Mouse (Mus musculus) heart, embryonic 12.5 days (tissue): ENCODE data around the gene Prss32. TPM values are rescaled to one million over a fixed set of nuclear protein-coding genes. Genes with fewer than 3 reads are reported as not detected.

ENCODE experiments used
- ATAC-seq: fragments of 200-750 bp; cut with Nextera tagmentation; 2 replicates; pipeline ENCODE4 v1.8.0; 2017; ENCODE audit warnings: moderate TSS enrichment, moderate library complexity; ENCODE audit not compliant: insufficient number of reproducible peaks, low FRiP score
- H3K27ac ChIP-seq: fragments of 300-500 bp; sonication (generic); 2 replicates; pipeline ENCODE4 v1.5.1; 2016; ENCODE audit warnings: mild to moderate bottlenecking, moderate library complexity; ENCODE audit not compliant: poor library complexity, severe bottlenecking
- H3K27me3 ChIP-seq: fragments of 300-500 bp; sonication (generic); replicated peaks from 2 replicates; pipeline ENCODE4 v1.6.1; 2016; ENCODE audit warnings: mild to moderate bottlenecking, moderate library complexity
- H3K36me3 ChIP-seq: fragments of 300-500 bp; sonication (generic); 2 replicates; pipeline ENCODE4 v1.6.1; 2016; ENCODE audit warnings: mild to moderate bottlenecking, moderate library complexity
- H3K4me1 ChIP-seq: fragments of 300-500 bp; sonication (generic); replicated peaks from 2 replicates; pipeline ENCODE4 v1.6.1; 2016; ENCODE audit warnings: mild to moderate bottlenecking
- H3K4me2 ChIP-seq: fragments of 300-500 bp; sonication (generic); 2 replicates; pipeline ENCODE4 v1.6.1; 2016; ENCODE audit warnings: mild to moderate bottlenecking, moderate library complexity
- H3K4me3 ChIP-seq: fragments of 300-500 bp; sonication (generic); 2 replicates; pipeline ENCODE4 v1.5.1; 2016; ENCODE audit warnings: mild to moderate bottlenecking
- H3K9ac ChIP-seq: fragments of 300-500 bp; sonication (generic); 2 replicates; pipeline ENCODE4 v1.6.1; 2016; ENCODE audit warnings: mild to moderate bottlenecking, moderate library complexity
- H3K9me3 ChIP-seq: fragments of 300-500 bp; sonication (generic); replicated peaks from 2 replicates; pipeline ENCODE4 v1.6.1; 2016; ENCODE audit warnings: mild to moderate bottlenecking, moderate library complexity
- WGBS: fragments of 180-500 bp; shearing (Covaris S2); methylation state at CpG from one replicate; pipeline ENCODE4 v1.1.7; 2016; 5-methylcytosine and 5-hydroxymethylcytosine counted together
- polyA plus RNA-seq: library from polyadenylated mRNA; unstranded; fragments of >200 nt; fragmentation: Nextera tagmentation; extraction: Ambion mirVana; gene quantifications from 2 replicates; pipeline ENCODE4 v1.2.1, GENCODE M21; 2016

Prss32 gene
- polyA plus RNA-seq, 1 experiment from 2014 or later, result not detected

DNA sequence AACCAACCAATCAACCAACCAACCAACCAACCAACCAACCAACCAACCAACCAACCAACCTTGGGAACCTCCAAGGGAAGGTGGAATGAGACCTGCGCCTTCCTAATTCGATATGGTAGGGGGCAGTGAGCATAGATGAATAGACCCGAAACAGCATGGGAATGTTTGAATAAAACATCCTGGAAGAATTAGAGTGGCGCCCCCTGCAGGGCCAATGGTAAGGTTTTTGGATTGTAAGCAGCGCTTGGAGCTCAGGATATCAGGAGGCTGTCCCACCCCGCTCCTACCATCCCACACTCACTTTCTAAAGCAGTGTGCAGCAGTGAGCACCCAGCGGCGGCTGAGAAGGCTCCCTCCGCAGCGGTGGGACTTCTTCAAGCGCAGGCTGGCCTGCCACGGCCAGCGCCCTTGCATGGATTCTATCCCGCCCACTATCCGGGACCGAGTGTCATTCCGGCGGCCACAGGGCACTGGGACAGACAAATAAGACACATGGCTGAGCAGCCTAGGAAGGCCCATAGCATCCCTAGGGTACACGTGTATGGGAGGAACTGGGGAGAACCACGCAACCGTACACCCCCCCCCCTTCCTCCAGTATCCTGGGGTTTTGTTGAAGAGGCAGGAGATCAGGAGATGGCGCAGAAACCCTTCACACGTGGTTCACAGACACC is 379 bp upstream of the Prss32 start:
- H3K4me2 ChIP-seq, result peak overlapping the region; percentile 49
- no peak overlapping the region for H3K27ac ChIP-seq
- 43% methylated on average over 23 of the region's 23 CpGs for WGBS
- no peaks in the 10 kb centered on the region for H3K36me3 ChIP-seq
- 0 out of 2 replicates have a peak, but pooled peaks cover 7% of the 10 kb centered on the region for H3K4me1 ChIP-seq
- no peak overlapping the region for H3K9ac ChIP-seq
- no peaks in the 10 kb centered on the region for H3K9me3 ChIP-seq
- H3K27me3 ChIP-seq, result peaks cover 10% of the 10 kb centered on the region; the same call in 1 of the 2 replicates
- no peak overlapping the region for H3K4me3 ChIP-seq
- ATAC-seq, result 0 out of 2 replicates have a peak, but pooled peaks have one; percentile 33

DNA sequence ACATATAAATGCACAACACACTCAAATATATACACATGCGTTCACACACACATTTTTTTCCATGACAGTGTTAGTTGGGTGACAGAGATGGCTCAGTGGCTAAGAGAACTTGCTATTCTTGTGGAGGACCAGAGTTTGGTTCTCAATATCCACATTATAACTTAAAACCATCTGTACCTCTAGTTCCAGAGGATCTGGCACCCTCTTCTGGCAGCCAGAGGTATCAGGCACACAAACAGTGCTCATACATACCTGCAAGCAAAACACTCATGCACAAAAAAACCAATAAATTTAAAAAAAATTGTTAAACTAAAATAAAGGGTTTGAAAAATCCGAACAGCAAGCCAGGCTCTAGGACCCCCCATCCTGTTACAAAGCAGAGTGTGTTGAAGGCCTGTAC is 6.4 kb downstream of the Prss32 start:
- no peak overlapping the region for H3K4me2 ChIP-seq
- H3K9ac ChIP-seq, result no peak overlapping the region
- 62% methylated on average over 2 of the region's 2 CpGs for WGBS
- no peak overlapping the region for H3K4me3 ChIP-seq
- H3K27me3 ChIP-seq, result no peaks in the 10 kb centered on the region; the same call in 1 of the 2 replicates
- H3K9me3 ChIP-seq, result 0 out of 2 replicates have a peak, but pooled peaks cover 3% of the 10 kb centered on the region
- peaks cover 9% of the 10 kb centered on the region for H3K4me1 ChIP-seq
- ATAC-seq, result no peak
- H3K36me3 ChIP-seq, result no peaks in the 10 kb centered on the region
- H3K27ac ChIP-seq, result no peak overlapping the region

DNA sequence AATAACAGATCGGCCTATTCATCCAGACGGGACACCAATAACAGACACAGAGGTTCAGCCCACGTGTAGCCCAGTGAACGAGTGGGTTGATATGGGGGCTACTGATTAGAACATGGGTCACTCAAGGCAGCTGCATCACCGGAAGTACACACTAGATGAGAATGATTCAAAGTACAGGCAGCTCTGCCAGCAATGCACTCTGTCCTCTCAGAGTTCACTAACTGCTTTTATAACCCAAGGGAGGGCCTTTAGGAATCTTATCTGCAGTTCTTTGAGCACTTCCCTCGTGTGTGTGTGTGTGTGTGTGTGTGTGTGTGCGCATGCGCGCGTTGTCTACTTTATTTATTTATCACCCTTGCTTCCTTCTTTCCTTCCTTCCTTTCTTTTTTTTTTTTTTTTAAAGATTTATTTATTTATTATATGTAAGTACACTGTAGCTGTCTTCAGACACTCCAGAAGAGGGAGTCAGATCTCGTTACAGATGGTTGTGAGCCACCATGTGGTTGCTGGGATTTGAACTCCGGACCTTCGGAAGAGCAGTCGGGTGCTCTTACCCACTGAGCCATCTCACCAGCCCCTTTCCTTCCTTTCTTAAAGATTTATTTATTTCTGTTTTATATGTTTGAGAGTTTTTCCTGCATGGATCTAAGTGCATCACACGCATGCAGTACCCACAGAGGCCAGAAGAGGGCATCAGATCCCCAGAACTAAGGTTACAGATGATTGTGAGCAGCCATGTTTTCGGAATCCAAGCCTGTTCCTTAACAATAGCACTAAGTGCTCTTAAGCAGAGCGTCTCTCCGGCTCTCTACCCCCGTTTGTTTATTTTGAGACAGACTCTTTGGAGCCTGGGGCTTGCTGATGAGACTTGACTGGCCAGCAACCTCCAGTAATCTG is 7.4 kb downstream of the Prss32 start:
- WGBS, result 46% methylated on average over 18 of the region's 19 CpGs
- Histone ChIP-seq H3K4me2 (no peak overlapping the region), H3K4me3 (no peak overlapping the region), H3K27me3 (no peaks in the 10 kb centered on the region; the same call in 1 of the 2 replicates), H3K9me3 (0 out of 2 replicates have a peak, but pooled peaks cover 3% of the 10 kb centered on the region), H3K9ac (no peak overlapping the region), H3K27ac (no peak overlapping the region), H3K4me1 (peaks cover 9% of the 10 kb centered on the region), H3K36me3 (no peaks in the 10 kb centered on the region)
- ATAC-seq, result no peak

DNA sequence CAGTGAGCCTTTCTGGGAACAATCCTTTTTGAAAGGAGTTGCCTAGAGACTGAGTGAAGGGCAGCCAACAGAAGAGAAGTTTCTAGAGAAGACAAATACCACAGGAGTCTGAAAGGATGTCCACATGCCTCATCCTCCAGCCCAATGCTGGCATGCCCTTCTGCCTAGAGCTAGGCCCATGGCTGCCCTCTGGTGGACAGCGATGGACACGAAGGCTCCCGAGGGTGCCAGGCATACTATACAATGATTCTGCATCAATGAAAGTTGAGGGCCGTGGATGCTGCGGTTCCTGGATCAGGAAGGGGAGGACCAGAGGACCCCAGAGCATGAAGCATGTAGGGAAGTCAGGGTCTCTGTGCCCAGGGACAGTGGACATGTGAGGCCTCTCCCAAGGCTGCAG is 9.6 kb downstream of the Prss32 start:
- Histone ChIP-seq H3K4me3 (no peak overlapping the region), H3K4me1 (peaks cover 9% of the 10 kb centered on the region)
- 39% methylated on average over 5 of the region's 5 CpGs for whole genome bisulfite sequencing

DNA sequence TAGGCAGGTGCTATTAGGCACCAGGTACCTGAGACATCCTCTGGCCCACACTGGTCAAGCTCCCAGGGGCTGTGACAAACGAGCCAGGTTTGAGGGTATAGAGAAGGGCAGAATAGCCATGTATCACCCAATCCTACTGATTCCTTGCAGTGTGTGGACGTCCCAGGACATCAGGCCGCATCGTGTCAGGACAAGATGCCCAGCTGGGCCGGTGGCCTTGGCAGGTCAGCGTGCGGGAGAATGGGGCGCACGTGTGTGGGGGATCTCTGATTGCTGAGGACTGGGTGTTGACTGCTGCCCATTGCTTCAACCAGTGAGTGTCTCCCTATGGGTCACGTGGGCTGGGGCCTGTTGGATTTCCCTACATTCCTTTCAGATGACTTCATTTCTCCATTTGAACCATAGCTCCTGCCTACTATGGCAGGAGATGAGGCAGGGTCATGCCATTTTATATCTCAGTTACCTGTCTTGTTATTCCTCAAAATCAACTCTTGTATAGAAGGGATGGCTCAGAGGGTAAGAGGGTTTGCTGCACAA is 10.6 kb downstream of the Prss32 start:
- 0 out of 2 replicates have a peak, but pooled peaks have one; percentile 13 for ATAC-seq
- H3K4me1 ChIP-seq, result peaks cover 9% of the 10 kb centered on the region

More for the DNA sequence above, 9.6 kb downstream of the Prss32 start:
- no peaks in the 10 kb centered on the region for H3K36me3 ChIP-seq
- H3K9ac ChIP-seq, result no peak overlapping the region
- H3K9me3 ChIP-seq, result 0 out of 2 replicates have a peak, but pooled peaks cover 3% of the 10 kb centered on the region
- no peaks in the 10 kb centered on the region; the same call in 1 of the 2 replicates for H3K27me3 ChIP-seq
- H3K27ac ChIP-seq, result no peak overlapping the region
- ATAC-seq, result no peak; the same call in 1 of the 2 replicates
- no peak overlapping the region for H3K4me2 ChIP-seq

DNA sequence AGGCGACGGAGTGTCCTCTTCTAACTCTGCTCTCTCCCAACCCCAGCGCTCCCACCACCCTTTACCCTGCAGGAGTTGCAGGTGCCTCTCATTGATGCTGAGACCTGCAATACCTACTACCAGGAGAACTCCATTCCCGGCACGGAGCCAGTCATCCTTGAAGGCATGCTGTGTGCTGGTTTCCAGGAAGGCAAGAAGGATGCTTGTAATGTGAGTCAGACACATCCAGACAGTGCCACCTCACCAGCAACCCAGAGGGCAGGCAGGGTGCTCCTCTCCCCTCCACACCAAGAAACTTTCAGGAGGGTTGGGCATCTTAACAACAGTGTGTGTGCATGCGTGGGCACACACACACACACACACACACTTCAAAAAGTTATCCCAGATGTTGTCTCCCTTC is 13.5 kb downstream of the Prss32 start:
- H3K4me2 ChIP-seq, result no peak overlapping the region
- 77% methylated on average over 6 of the region's 6 CpGs for WGBS
- H3K4me3 ChIP-seq, result no peak overlapping the region
- H3K27me3 ChIP-seq, result 0 out of 2 replicates have a peak, but pooled peaks cover 3% of the 10 kb centered on the region
- H3K9ac ChIP-seq, result no peak overlapping the region
- no peak for ATAC-seq
- H3K4me1 ChIP-seq, result peaks cover 9% of the 10 kb centered on the region
- no peak overlapping the region for H3K27ac ChIP-seq
- H3K9me3 ChIP-seq, result no peaks in the 10 kb centered on the region
- no peaks in the 10 kb centered on the region for H3K36me3 ChIP-seq

More for the DNA sequence above, 10.6 kb downstream of the Prss32 start:
- Histone ChIP-seq H3K4me2 (no peak overlapping the region), H3K9ac (no peak overlapping the region), H3K27ac (no peak overlapping the region), H3K27me3 (peaks cover under 1% of the 10 kb centered on the region; the same call in 1 of the 2 replicates), H3K4me3 (no peak overlapping the region), H3K36me3 (no peaks in the 10 kb centered on the region), H3K9me3 (0 out of 2 replicates have a peak, but pooled peaks cover 3% of the 10 kb centered on the region)
- WGBS, result 70% methylated on average over 10 of the region's 10 CpGs

DNA sequence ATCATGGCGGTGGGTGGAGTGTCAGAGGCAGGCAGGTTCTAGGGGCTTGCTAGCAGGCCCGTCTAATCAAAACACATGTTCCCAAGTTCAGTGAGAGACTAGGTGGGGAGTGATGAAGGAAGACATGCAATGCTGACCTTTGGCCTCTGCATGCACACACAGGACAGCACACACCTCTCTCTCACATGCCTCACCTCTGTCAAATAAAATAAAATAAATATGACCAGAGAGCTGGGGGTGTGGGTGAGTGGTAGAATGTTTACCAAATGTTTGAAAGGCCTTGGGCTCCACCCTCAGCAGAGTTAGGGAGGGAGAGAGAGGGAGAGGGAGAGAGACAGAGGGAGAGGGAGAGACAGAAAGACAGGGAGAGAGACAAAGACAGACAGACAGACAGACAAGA is 14.3 kb downstream of the Prss32 start:
- no peak overlapping the region for H3K4me3 ChIP-seq
- no peaks in the 10 kb centered on the region for H3K9me3 ChIP-seq
- peaks cover 9% of the 10 kb centered on the region for H3K4me1 ChIP-seq
- ATAC-seq, result no peak
- no peaks in the 10 kb centered on the region for H3K36me3 ChIP-seq
- no peak overlapping the region for H3K4me2 ChIP-seq
- WGBS, result 75% methylated on average over 2 of the region's 2 CpGs
- H3K9ac ChIP-seq, result no peak overlapping the region
- 0 out of 2 replicates have a peak, but pooled peaks cover 3% of the 10 kb centered on the region for H3K27me3 ChIP-seq
- H3K27ac ChIP-seq, result no peak overlapping the region

DNA sequence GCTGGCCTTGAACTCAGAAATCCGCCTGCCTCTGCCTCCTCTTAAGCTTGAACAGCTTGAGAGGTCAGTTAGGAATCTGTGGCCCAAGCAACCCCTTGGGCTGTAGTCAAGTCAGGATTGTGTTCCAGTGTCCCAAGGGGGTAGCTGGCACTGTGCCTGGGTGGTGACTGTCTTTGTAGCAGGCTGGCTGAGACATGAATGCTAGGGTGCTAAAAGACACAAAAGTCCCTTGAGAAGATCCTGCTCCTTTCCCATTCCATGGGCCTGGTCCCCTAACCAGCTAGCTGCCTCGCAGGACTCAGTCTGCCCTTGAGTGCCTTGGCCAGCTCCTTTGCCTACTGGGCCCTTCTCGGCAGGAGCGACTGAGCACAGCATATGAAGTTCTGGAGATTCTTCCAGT is 19.3 kb downstream of the Prss32 start:
- Histone ChIP-seq H3K4me2 (no peak overlapping the region), H3K9me3 (peaks cover 5% of the 10 kb centered on the region; the same call in 1 of the 2 replicates), H3K4me1 (no peaks in the 10 kb centered on the region), H3K4me3 (no peak overlapping the region), H3K27me3 (0 out of 2 replicates have a peak, but pooled peaks cover 3% of the 10 kb centered on the region), H3K27ac (no peak overlapping the region), H3K9ac (no peak overlapping the region), H3K36me3 (no peaks in the 10 kb centered on the region)
- WGBS, result 80% methylated on average over 4 of the region's 4 CpGs
- no peak for ATAC-seq

DNA sequence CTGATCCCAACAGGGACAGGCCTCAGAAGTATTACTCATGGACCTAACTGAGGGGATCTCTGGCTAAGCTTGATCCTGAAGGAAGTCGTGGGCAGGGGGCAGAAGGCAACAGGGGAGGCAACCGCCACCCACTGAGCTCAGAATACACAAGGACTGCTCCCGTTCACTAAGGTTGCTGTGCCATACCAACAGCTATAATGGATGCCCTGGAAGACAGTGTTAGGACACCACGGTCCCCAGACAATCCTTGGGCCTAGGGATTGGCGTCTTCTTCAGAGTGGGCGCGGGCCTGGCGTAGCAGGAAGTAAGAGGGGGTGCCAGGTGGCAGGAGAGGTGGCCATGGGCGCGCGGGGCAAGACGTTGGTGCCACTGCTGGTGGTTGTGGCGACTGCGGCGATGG is 24.1 kb downstream of the Prss32 start, which contains the start of gene Prss21:
Prss21 (plus strand) TSS at position 301 of the 400 bp plus-strand sequence.
- H3K4me3 ChIP-seq, result no peak within 1 kb of the TSS
- H3K4me1 ChIP-seq, result no peaks in the 10 kb centered on the region
- WGBS, result 78% methylated on average over 15 of the region's 15 CpGs
- H3K27ac ChIP-seq, result no peak within 1 kb of the TSS
- no peaks in the 10 kb centered on the region for H3K36me3 ChIP-seq
- peaks cover 5% of the 10 kb centered on the region; the same call in 1 of the 2 replicates for H3K9me3 ChIP-seq
- H3K4me2 ChIP-seq, result no peak within 1 kb of the TSS
- H3K27me3 ChIP-seq, result 0 out of 2 replicates have a peak, but pooled peaks cover 5% of the 10 kb centered on the region
- no peak within 1 kb of the TSS for H3K9ac ChIP-seq
- ATAC-seq, result no peak

DNA sequence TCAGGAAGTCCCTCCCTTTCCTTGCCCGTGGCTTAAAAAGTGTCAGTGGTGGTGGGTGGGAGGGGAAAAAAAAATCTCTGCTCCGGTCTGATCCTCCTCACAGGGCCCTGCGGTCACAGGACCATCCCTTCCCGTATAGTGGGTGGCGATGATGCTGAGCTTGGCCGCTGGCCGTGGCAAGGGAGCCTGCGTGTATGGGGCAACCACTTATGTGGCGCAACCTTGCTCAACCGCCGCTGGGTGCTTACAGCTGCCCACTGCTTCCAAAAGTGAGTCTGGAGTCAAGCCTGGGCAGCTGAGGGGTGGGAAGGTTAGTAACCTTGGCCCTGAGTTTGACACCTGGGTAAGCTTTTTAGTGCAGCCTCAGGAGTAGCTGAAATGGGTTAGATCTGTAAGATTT is 24.9 kb downstream of the Prss32 start:
- Histone ChIP-seq H3K4me3 (no peak overlapping the region), H3K9ac (no peak overlapping the region), H3K27ac (no peak overlapping the region), H3K4me2 (no peak overlapping the region), H3K36me3 (no peaks in the 10 kb centered on the region), H3K9me3 (peaks cover 5% of the 10 kb centered on the region; the same call in 1 of the 2 replicates), H3K27me3 (0 out of 2 replicates have a peak, but pooled peaks cover 5% of the 10 kb centered on the region), H3K4me1 (no peaks in the 10 kb centered on the region)
- ATAC-seq, result no peak
- WGBS, result 84% methylated on average over 11 of the region's 11 CpGs
